Mouse (Mus musculus) embryonic facial prominence, embryonic 14.5 days (tissue): Measurements from ENCODE around the gene Bak1. TPM values are rescaled to one million over a fixed set of nuclear protein-coding genes. Genes with fewer than 3 reads are reported as not detected.
A peak's percentile ranks its signal among the peaks of the same experiment; 100 is the strongest.

Experiments
- ATAC-seq: fragments of 200-750 bp; cut with Nextera tagmentation; 2 replicates; pipeline ENCODE4 v1.8.0; 2017; ENCODE audit warnings: low read depth, moderate number of reproducible peaks, moderate TSS enrichment
- DNase-seq: peaks from one replicate; pipeline ENCODE4 v3.0.0-alpha.2; 2015; ENCODE audit warnings: low spot score
- H3K27ac ChIP-seq: fragments of 300-500 bp; sonication (generic); replicated peaks from 2 replicates; pipeline ENCODE4 v1.5.1; 2014; ENCODE audit warnings: low read depth, mild to moderate bottlenecking, low read length, moderate library complexity
- H3K27me3 ChIP-seq: fragments of 300-500 bp; sonication (generic); replicated peaks from 2 replicates; pipeline ENCODE4 v1.6.1; 2014; ENCODE audit warnings: low read length; ENCODE audit not compliant: control insufficient read depth, insufficient read depth
- H3K36me3 ChIP-seq: fragments of 300-500 bp; sonication (generic); 2 replicates; pipeline ENCODE4 v1.6.1; 2014; ENCODE audit warnings: low read length, mixed read lengths; ENCODE audit not compliant: control insufficient read depth, insufficient read depth
- H3K4me1 ChIP-seq: fragments of 300-500 bp; sonication (generic); 2 replicates; pipeline ENCODE4 v1.6.1; 2014; ENCODE audit warnings: antibody characterized with exemption, low read length; ENCODE audit not compliant: control insufficient read depth, insufficient read depth
- H3K4me2 ChIP-seq: fragments of 300-500 bp; sonication (generic); 2 replicates; pipeline ENCODE4 v1.6.1; 2014; ENCODE audit warnings: low read depth, mild to moderate bottlenecking, low read length, moderate library complexity, mixed read lengths
- H3K4me3 ChIP-seq: fragments of 300-500 bp; sonication (generic); 2 replicates; pipeline ENCODE4 v1.5.1; 2014; ENCODE audit warnings: low read depth, mild to moderate bottlenecking, low read length
- H3K9ac ChIP-seq: fragments of 300-500 bp; sonication (generic); 2 replicates; pipeline ENCODE4 v1.6.1; 2014; ENCODE audit warnings: low read depth, mild to moderate bottlenecking, low read length, moderate library complexity, mixed read lengths
- H3K9me3 ChIP-seq: fragments of 300-500 bp; sonication (generic); 2 replicates; pipeline ENCODE4 v1.6.1; 2016; ENCODE audit warnings: low read length; ENCODE audit not compliant: control insufficient read depth
- WGBS: fragments of 180-500 bp; shearing (Covaris S2); extraction: QIAGEN DNeasy Blood & Tissue Kit; methylation state at CpG from one replicate; pipeline ENCODE4 v1.1.7; 2014; 5-methylcytosine and 5-hydroxymethylcytosine counted together
- polyA plus RNA-seq: library from polyadenylated mRNA; unstranded; fragments of >200 nt; fragmentation: Nextera tagmentation; extraction: Ambion mirVana; gene quantifications from 2 replicates; pipeline ENCODE4 v1.2.1, GENCODE M21; 2014

The Bak1 gene
- polyA plus RNA-seq, 1 experiment from 2014 or later, result 9.8 TPM

DNA sequence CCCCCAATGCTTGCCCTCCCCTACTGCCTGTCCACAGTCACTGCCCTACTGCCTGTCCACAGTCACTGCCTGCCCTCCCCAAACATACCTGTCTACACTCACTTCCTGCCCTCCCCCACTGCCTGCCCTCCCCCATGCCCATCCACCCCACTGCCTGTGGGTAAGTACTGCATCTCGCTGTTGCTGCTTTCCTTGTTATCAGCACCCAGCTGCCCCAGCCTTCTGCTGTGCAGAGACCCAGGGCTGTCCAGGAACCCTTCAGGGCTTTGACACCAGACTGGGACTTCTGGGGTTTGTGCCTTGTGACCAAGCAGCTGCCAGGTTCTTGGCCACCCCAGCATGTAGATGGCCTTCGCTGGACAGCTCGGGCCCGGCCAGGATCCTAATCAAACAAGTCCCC is 5.5 kb downstream of the Bak1 start:
- Histone ChIP-seq H3K4me1 (peaks cover 9% of the 10 kb centered on the region), H3K9ac (no peak overlapping the region), H3K4me3 (no peak overlapping the region), H3K27me3 (no peaks in the 10 kb centered on the region), H3K27ac (no peak overlapping the region), H3K4me2 (no peak overlapping the region), H3K36me3 (peaks cover 64% of the 10 kb centered on the region), H3K9me3 (no peaks in the 10 kb centered on the region)
- no peak for ATAC-seq
- 82% methylated on average over 4 of the region's 4 CpGs for WGBS
- DNase-seq, result no peak

DNA sequence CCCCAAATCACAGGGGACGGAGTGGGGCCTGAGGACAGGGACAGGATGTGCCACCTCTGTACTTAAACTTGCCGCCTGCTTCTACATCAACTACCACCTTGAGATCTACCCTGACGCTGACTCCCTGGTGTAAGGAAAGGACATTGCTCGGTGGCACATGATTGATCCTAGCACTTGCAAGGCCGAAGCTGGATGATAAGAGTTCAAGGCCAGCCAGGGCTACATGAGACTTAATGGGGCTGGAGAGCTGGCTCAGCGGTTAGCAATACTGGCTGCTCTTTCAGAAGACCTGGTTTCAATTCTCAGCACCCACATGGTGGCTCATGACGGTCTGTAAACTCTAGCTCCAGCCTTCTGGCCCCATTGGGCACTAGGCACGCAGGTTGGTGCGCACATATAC is 7.1 kb downstream of the Bak1 start:
- WGBS, result 91% methylated on average over 9 of the region's 9 CpGs

DNA sequence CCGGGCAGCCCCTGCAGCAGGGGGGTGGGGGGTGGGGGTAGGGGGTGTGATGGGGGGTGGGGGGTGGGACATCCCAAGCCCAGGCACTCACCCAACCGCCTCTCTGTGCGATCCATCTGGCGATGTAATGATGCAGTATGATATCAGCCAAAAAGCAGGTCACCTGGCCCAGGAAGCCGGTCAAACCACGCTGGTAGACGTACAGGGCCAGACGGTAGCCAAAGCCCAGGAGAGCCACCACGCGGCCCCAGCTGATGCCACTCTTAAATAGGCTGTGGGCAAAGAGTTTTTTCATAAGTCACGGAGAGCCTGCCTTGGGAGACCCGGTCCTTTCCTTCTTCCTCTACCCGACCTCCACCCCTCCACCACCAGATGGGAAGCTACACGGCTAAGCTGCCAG is 7.7 kb downstream of the Bak1 start:
- WGBS, result 87% methylated on average over 13 of the region's 14 CpGs
- no peak overlapping the region for H3K27ac ChIP-seq
- no peak for DNase-seq
- H3K36me3 ChIP-seq, result peaks cover 60% of the 10 kb centered on the region
- H3K4me3 ChIP-seq, result no peak overlapping the region
- H3K9me3 ChIP-seq, result no peaks in the 10 kb centered on the region
- H3K27me3 ChIP-seq, result no peaks in the 10 kb centered on the region
- H3K9ac ChIP-seq, result no peak overlapping the region
- H3K4me1 ChIP-seq, result peaks cover 7% of the 10 kb centered on the region; the same call in 1 of the 2 replicates
- no peak overlapping the region for H3K4me2 ChIP-seq
- ATAC-seq, result no peak

More for the DNA sequence above, 7.1 kb downstream of the Bak1 start:
- Histone ChIP-seq H3K4me3 (no peak overlapping the region), H3K36me3 (peaks cover 64% of the 10 kb centered on the region), H3K9ac (no peak overlapping the region), H3K4me2 (no peak overlapping the region), H3K27me3 (no peaks in the 10 kb centered on the region), H3K9me3 (no peaks in the 10 kb centered on the region), H3K4me1 (peaks cover 7% of the 10 kb centered on the region; the same call in 1 of the 2 replicates), H3K27ac (no peak overlapping the region)
- DNase-seq (no peak), ATAC-seq (no peak)

DNA sequence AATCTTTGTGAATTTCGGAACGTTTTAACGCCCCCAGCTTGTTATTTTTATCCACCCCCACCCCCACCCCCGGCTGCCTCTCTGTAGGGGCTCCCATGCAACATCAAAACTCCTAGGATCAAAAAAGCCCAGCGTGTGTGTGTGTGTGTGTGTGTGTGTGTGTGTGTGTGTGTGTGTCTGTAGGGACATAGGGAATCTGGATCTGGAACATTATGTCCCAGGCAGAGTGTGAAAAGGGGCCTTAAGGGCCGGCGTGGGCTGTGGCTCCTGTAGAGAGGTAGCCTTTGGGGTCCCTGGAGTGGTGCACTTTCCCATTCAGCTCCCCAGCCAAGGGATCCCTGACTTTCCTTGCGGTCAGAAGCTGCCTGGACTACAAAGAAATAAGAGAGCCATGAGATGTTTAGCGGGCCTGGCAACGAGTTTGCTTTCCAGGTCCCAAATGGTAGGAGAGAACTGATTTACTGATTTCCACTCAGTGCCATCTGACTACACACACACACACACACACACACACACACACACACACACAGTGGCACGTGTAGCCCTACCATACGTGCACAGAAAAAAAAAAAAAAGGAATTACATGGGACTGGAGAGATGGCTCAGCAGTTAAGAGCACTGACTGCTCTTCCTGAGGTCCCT is 10.1 kb downstream of the Bak1 start:
- ATAC-seq, result no peak
- H3K9ac ChIP-seq, result peak overlapping the region; percentile 68

DNA sequence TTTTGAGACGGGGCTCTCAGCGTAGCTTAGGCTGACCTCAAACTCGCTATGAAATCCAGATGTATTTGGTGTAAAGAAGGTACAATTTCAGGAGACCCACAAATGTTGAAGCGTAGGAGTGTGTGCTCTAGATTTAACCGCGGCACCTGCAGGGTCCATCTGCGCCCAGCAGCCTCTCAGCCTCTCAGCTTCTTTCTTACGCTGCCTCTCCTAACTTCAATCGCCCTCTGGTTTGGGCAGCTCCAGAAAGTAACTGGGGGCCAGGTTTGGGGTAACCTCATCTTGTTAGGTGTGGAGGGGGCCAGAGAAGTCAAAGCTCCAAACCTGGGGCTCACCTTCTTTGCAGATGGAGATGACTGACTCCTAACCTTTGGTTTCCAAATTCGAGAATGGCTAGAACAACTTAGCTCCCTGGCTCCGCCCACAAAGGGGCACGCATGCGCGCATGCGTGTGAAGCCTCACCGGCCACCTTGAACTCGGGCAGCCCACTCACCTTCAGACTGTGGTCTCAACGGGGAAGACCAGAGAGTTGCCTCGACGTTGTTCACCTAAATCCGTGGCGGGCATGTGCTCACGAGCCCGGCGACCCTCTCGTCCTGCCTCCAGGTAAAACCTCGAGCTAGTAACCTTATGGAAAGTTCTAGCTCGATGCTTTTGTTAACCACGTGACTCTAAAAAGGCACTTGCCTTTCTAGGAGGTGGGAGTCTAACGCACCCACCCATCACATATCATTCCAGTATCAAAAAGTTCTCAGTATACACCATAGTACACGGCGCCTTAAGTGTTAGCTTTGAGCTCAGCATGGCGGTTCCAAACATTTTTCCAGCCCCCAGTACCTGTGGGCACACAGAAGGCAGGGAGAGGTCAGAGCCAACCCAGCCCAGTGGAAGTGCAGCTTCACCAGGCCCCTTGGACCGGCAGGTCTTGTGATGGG is 11.0 kb downstream of the Bak1 start:
- H3K9me3 ChIP-seq, result no peaks in the 10 kb centered on the region

More for the DNA sequence above, 10.1 kb downstream of the Bak1 start:
- Histone ChIP-seq H3K4me1 (peaks cover 7% of the 10 kb centered on the region; the same call in 1 of the 2 replicates), H3K4me3 (peak overlapping the region; percentile 56), H3K27me3 (no peaks in the 10 kb centered on the region), H3K4me2 (peak overlapping the region; percentile 87), H3K36me3 (peaks cover 38% of the 10 kb centered on the region), H3K27ac (peak overlapping the region; percentile 68), H3K9me3 (no peaks in the 10 kb centered on the region)
- no peak for DNase-seq
- WGBS, result 39% methylated on average over 12 of the region's 12 CpGs

DNA sequence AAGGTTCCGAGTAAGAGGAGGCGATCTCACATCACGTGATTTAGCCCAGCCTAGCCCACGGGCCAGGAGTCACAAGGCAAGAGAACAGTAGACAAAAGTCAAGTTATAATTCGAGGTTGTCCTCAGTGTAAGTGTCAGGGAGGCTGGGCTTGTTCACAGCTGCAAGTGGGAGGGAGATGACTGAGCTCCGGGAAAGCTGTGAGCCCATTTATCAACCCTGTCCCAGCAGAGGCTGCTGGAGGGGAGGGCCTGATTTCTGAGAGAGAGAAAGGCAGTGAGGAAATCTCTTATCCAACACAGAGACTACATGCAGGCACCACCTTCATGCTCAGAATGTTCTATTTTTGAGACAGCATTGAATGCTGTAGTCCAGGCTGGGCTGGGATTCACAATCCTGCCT is 15.9 kb downstream of the Bak1 start:
- Histone ChIP-seq H3K4me2 (no peak overlapping the region), H3K4me3 (no peak overlapping the region), H3K27me3 (no peaks in the 10 kb centered on the region), H3K9ac (no peak overlapping the region), H3K27ac (no peak overlapping the region), H3K4me1 (no peaks in the 10 kb centered on the region), H3K36me3 (no peaks in the 10 kb centered on the region), H3K9me3 (no peaks in the 10 kb centered on the region)
- ATAC-seq (no peak), DNase-seq (no peak)
- 42% methylated on average over 6 of the region's 6 CpGs for WGBS

More for the DNA sequence above, 11.0 kb downstream of the Bak1 start:
- Histone ChIP-seq H3K27ac (peak overlapping the region; percentile 68), H3K4me1 (peaks cover 7% of the 10 kb centered on the region; the same call in 1 of the 2 replicates), H3K27me3 (no peaks in the 10 kb centered on the region), H3K9ac (peak overlapping the region; percentile 68), H3K4me2 (peak overlapping the region; percentile 87), H3K36me3 (peaks cover 32% of the 10 kb centered on the region), H3K4me3 (peak overlapping the region; percentile 56)
- DNase-seq (peak; percentile 93), ATAC-seq (peak; percentile 83)
- 5% methylated on average over 33 of the region's 34 CpGs for WGBS

DNA sequence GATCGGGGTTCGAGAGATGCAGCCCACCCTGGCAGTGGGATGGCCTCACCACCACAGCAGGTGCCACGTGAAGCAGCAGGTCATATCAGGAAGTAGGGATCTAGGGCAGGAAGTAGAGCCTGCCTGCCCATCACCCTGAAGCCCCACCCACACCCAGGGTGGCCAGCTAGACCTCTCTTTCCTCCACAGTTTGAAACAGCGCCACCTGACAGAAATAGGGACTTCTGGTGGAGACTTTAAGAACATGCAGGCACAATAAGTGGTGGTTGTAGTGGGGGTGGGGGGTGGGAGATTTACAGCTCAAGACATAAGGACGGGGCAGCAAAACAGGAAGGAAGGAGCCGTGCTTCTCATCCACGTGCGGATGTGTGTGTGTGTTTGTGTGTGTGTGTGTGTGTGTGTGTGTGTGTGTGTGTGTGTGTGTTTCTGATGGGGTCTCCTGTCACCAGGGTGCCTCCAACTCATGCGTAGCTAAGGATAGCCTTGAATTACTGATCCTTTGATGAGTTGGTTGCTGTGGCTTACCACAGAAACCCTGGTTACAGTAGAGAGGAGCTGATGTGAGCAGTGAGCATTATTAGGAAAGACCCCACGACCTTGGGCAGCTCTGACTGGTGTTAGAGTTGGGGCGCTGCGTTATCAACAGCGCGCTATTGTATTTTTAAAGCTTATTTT is 16.7 kb downstream of the Bak1 start:
- DNase-seq (no peak), ATAC-seq (no peak)
- H3K4me2 ChIP-seq, result no peak overlapping the region
- H3K4me1 ChIP-seq, result no peaks in the 10 kb centered on the region
- 54% methylated on average over 14 of the region's 14 CpGs for WGBS
- no peaks in the 10 kb centered on the region for H3K27me3 ChIP-seq
- no peaks in the 10 kb centered on the region for H3K36me3 ChIP-seq
- H3K27ac ChIP-seq, result no peak overlapping the region
- no peak overlapping the region for H3K4me3 ChIP-seq
- H3K9me3 ChIP-seq, result no peaks in the 10 kb centered on the region
- H3K9ac ChIP-seq, result no peak overlapping the region

DNA sequence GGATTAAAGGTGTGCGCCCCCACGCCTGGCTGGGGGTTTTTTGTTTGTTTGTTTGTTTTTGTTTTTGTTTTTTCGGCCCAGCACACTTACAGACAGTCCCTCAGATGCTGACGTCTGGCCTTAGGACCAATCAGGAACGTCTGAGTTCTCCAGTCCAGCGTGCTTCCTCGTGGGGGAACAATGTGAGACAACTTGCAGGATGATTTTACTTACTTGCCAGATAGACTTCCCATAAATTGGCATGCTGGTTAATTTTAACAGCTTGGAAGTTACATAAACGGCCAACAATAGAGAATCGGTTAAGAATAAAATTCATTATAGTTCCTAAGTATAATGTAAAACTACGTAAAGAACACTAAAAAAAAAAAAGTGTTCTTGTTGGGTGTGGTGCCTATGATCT is 17.6 kb downstream of the Bak1 start:
- no peaks in the 10 kb centered on the region for H3K27me3 ChIP-seq
- H3K4me1 ChIP-seq, result no peaks in the 10 kb centered on the region
- no peak for ATAC-seq
- no peaks in the 10 kb centered on the region for H3K9me3 ChIP-seq
- H3K27ac ChIP-seq, result no peak overlapping the region
- H3K9ac ChIP-seq, result no peak overlapping the region
- H3K4me3 ChIP-seq, result no peak overlapping the region
- no peak for DNase-seq
- no peak overlapping the region for H3K4me2 ChIP-seq
- no peaks in the 10 kb centered on the region for H3K36me3 ChIP-seq
- 84% methylated on average over 10 of the region's 10 CpGs for WGBS
